Mouse (Mus musculus) neural tube, embryonic 14.5 days (tissue): ENCODE data around the gene Macf1. TPM values are rescaled to one million over a fixed set of nuclear protein-coding genes. Genes with fewer than 3 reads are reported as not detected.

Experiments
- ATAC-seq: fragments of 200-750 bp; cut with Nextera tagmentation; 2 replicates; pipeline ENCODE4 v1.8.0; 2017; ENCODE audit warnings: low read depth, mild to moderate bottlenecking, moderate TSS enrichment, moderate library complexity
- H3K27ac ChIP-seq: fragments of 300-500 bp; sonication (generic); 2 replicates; pipeline ENCODE4 v1.5.1; 2014; ENCODE audit warnings: low read depth, mild to moderate bottlenecking, control low read depth, low read length, moderate library complexity, mixed read lengths
- H3K27me3 ChIP-seq: fragments of 300-500 bp; sonication (generic); 2 replicates; pipeline ENCODE4 v1.6.1; 2014; ENCODE audit warnings: low read length; ENCODE audit not compliant: control insufficient read depth, insufficient read depth
- H3K36me3 ChIP-seq: fragments of 300-500 bp; sonication (generic); 2 replicates; pipeline ENCODE4 v1.6.1; 2014; ENCODE audit warnings: low read length, mixed read lengths; ENCODE audit not compliant: control insufficient read depth, insufficient read depth
- H3K4me1 ChIP-seq: fragments of 300-500 bp; sonication (generic); 2 replicates; pipeline ENCODE4 v1.6.1; 2014; ENCODE audit warnings: low read length; ENCODE audit not compliant: control insufficient read depth, insufficient read depth
- H3K4me2 ChIP-seq: fragments of 300-500 bp; sonication (generic); 2 replicates; pipeline ENCODE4 v1.6.1; 2014; ENCODE audit warnings: mild to moderate bottlenecking, low read depth, low read length, control low read depth
- H3K4me3 ChIP-seq: fragments of 300-500 bp; sonication (generic); 2 replicates; pipeline ENCODE4 v1.5.1; 2014; ENCODE audit warnings: low read depth, low read length, control low read depth, mixed read lengths
- H3K9ac ChIP-seq: fragments of 300-500 bp; sonication (generic); replicated peaks from 2 replicates; pipeline ENCODE4 v1.6.1; 2014; ENCODE audit warnings: low read depth, mild to moderate bottlenecking, control low read depth, low read length, mixed read lengths
- H3K9me3 ChIP-seq: fragments of 300-500 bp; sonication (generic); 2 replicates; pipeline ENCODE4 v1.6.1; 2016; ENCODE audit warnings: low read length; ENCODE audit not compliant: control insufficient read depth
- WGBS: fragments of 180-500 bp; shearing (Covaris S2); extraction: QIAGEN DNeasy Blood & Tissue Kit; methylation state at CpG from one replicate; pipeline ENCODE4 v1.1.7; 2014; 5-methylcytosine and 5-hydroxymethylcytosine counted together
- polyA plus RNA-seq: library from polyadenylated mRNA; unstranded; fragments of >200 nt; fragmentation: Nextera tagmentation; extraction: Ambion mirVana; gene quantifications from 2 replicates; pipeline ENCODE4 v1.2.1, GENCODE M21; 2014

Macf1 gene
- polyA plus RNA-seq, 1 experiment from 2014 or later = 144 TPM

DNA sequence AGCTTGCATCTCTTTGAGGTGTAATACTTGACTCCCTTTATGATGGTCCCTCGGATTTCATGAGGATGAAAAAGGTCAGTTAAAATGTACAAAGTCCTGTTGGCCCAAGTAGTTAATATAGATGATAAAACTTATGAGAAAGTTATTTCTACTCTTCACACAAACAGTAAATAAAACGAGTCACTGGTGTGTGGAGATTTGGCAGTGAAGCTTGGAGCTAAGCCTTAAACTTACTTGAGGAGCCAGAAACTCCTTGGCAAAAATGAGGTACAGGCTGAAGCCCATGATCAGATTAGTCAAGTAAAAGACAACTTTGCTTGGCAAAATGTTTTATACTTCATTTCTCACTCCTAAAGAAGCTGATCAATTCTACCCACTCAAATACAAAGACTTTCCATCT lies 271.2 kb downstream of the Macf1 start:
- Histone ChIP-seq H3K9ac (no peak overlapping the region), H3K9me3 (no peaks in the 10 kb centered on the region), H3K27ac (no peak overlapping the region; the same call in 1 of the 2 replicates), H3K36me3 (no peaks in the 10 kb centered on the region), H3K4me1 (peaks cover 32% of the 10 kb centered on the region), H3K27me3 (no peaks in the 10 kb centered on the region), H3K4me2 (peak overlapping the region; percentile 88; the same call in 1 of the 2 replicates), H3K4me3 (no peak overlapping the region)
- 56% methylated on average over 2 of the region's 2 CpGs for WGBS
- no peak for ATAC-seq

- ATAC-seq = no peak
- WGBS = 4% methylated on average over 6 of the region's 6 CpGs
- peaks cover 36% of the 10 kb centered on the region for H3K4me1 ChIP-seq
- H3K27ac ChIP-seq = peak overlapping the region; percentile 87
- H3K4me2 ChIP-seq = peak overlapping the region; percentile 88
- no peaks in the 10 kb centered on the region for H3K27me3 ChIP-seq
- no peaks in the 10 kb centered on the region for H3K36me3 ChIP-seq
- H3K4me3 ChIP-seq = peak overlapping the region; percentile 60
- no peaks in the 10 kb centered on the region for H3K9me3 ChIP-seq
- H3K9ac ChIP-seq = peak overlapping the region; percentile 84
Observed at GRCm38 (mm10) chr4:123412528-123412878, 271.7 kb downstream of the Macf1 start.

- no peaks in the 10 kb centered on the region for H3K9me3 ChIP-seq
- no peaks in the 10 kb centered on the region for H3K36me3 ChIP-seq
- peak; percentile 95 for ATAC-seq
- peak overlapping the region; percentile 84 for H3K9ac ChIP-seq
- H3K4me3 ChIP-seq = peak overlapping the region; percentile 60
- WGBS = under 1% methylated on average over 56 of the region's 69 CpGs
- H3K27ac ChIP-seq = peak overlapping the region; percentile 87
- no peaks in the 10 kb centered on the region for H3K27me3 ChIP-seq
- H3K4me1 ChIP-seq = peaks cover 40% of the 10 kb centered on the region
- peak overlapping the region; percentile 88 for H3K4me2 ChIP-seq
Observed at GRCm38 (mm10) chr4:123411732-123412527, 272.2 kb downstream of the Macf1 start.

- Histone ChIP-seq H3K36me3 (no peaks in the 10 kb centered on the region), H3K9ac (peak overlapping the region; percentile 84), H3K4me1 (peaks cover 47% of the 10 kb centered on the region), H3K4me3 (peak overlapping the region; percentile 60), H3K27ac (peak overlapping the region; percentile 87), H3K4me2 (peak overlapping the region; percentile 88), H3K9me3 (no peaks in the 10 kb centered on the region), H3K27me3 (no peaks in the 10 kb centered on the region)
- WGBS = 3% methylated on average over 35 of the region's 36 CpGs
- no peak; the same call in 1 of the 2 replicates for ATAC-seq
Observed at GRCm38 (mm10) chr4:123411006-123411731, 273.0 kb downstream of the Macf1 start.

- WGBS = 89% methylated on average over 1 of the region's 1 CpGs
- H3K27ac ChIP-seq = no peak overlapping the region
- no peak for ATAC-seq
Observed at GRCm38 (mm10) chr4:123409752-123410151, 274.4 kb downstream of the Macf1 start.

DNA sequence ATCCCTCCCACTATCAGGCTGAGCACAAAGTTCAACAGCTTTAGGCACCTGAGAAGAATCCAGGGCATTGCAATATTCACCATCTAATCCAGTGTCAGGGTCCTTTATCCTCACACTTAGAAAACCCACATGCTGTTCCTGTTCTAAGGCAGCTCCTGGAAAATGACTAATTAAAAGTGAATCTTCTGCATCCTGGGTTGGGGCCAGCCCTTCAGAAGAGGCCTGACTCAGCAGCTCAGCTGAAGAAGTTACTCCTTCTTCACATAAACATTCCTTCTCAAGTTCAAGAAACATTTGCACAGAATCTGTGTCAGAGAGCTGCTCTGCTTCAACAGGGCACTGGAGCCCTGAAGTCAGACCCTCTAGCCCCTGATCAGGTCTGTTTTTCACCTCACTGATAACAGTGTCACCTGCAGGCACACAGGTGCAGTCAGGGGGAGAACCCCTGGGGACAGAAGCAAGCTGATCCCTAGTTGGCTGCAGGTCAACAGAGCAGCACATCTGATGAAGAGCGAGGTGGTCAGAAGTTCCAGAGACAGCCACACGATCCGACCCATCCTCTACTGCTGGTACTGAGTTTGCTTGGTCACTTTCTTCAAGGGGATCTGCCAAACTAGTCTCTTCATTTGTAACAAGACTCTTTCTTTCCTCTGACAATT lies 275.0 kb downstream of the Macf1 start:
- no peak for ATAC-seq
- Histone ChIP-seq H3K9me3 (no peaks in the 10 kb centered on the region), H3K4me3 (no peak overlapping the region), H3K27me3 (no peaks in the 10 kb centered on the region), H3K36me3 (no peaks in the 10 kb centered on the region), H3K27ac (no peak overlapping the region), H3K4me1 (peaks cover 63% of the 10 kb centered on the region), H3K9ac (no peak overlapping the region), H3K4me2 (no peak overlapping the region; the same call in 1 of the 2 replicates)
- 90% methylated on average over 3 of the region's 3 CpGs for WGBS

More at GRCm38 (mm10) chr4:123409752-123410151, 274.4 kb downstream of the Macf1 start:
- Histone ChIP-seq H3K4me3 (no peak overlapping the region), H3K36me3 (no peaks in the 10 kb centered on the region), H3K9ac (no peak overlapping the region), H3K4me1 (peaks cover 61% of the 10 kb centered on the region), H3K4me2 (peak overlapping the region; percentile 8; the same call in 1 of the 2 replicates), H3K9me3 (no peaks in the 10 kb centered on the region), H3K27me3 (no peaks in the 10 kb centered on the region)

DNA sequence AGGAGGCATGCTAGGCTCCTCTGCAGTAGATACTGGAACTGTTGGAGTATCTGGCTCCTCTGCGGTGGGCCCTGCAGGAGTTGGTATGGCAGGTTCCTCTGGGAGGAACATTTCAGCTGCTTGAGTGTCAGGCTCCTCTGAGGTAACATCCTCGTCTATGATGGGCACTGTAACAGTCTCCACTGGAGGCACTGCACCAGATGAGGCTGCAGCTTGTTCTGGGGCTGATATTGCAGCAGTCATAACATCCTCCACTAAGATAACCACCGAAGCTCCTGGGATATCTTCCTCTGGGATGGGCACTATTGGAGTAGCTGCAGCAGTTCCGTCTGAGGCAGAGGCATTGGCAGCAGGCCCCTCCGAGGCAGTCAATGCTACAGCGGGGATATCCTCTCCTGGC lies 276.4 kb downstream of the Macf1 start:
- no peak overlapping the region for H3K4me3 ChIP-seq

DNA sequence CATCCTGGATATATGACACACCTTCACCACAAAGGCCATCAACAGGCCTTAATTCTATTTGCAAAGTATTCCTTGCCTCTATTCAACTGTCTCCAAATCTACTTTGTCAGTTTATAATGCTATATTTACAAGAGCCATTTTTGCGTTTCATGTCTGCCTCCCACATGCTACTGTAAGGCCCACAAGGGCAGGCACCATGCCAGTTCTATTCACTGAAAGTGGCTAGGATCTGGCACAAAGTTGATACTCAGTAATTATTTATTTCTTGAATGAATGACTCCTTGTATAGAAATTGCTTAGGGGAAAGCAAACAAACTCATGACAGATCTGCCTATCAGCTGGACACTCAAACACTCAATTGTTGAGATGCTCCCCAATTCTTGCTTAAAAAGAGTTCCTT lies 280.1 kb downstream of the Macf1 start:
- H3K9ac ChIP-seq = no peak overlapping the region
- H3K27ac ChIP-seq = no peak overlapping the region
- 45% methylated on average over 1 of the region's 1 CpGs for WGBS
- ATAC-seq = no peak
- no peak overlapping the region for H3K4me3 ChIP-seq
- peaks cover 21% of the 10 kb centered on the region for H3K36me3 ChIP-seq
- H3K4me2 ChIP-seq = no peak overlapping the region
- H3K27me3 ChIP-seq = no peaks in the 10 kb centered on the region
- H3K9me3 ChIP-seq = no peaks in the 10 kb centered on the region
- H3K4me1 ChIP-seq = peaks cover 44% of the 10 kb centered on the region

More for the DNA sequence above, 276.4 kb downstream of the Macf1 start:
- no peak for ATAC-seq
- H3K4me2 ChIP-seq = peak overlapping the region; percentile 42
- H3K9ac ChIP-seq = no peak overlapping the region
- 65% methylated on average over 6 of the region's 6 CpGs for WGBS
- H3K27me3 ChIP-seq = no peaks in the 10 kb centered on the region
- H3K9me3 ChIP-seq = no peaks in the 10 kb centered on the region
- H3K27ac ChIP-seq = no peak overlapping the region
- no peaks in the 10 kb centered on the region for H3K36me3 ChIP-seq
- H3K4me1 ChIP-seq = peaks cover 65% of the 10 kb centered on the region
